Mouse (Mus musculus) bone marrow macrophage, adult 2 months (primary cell): ENCODE measurements at regions not wholly inside any gene's neighbourhood (a gene's known extent, or its start where the extent isn't known, plus 50 kb on each side); places are given as distances from the start of the nearest gene placed in this dataset.

ENCODE experiments used
- CTCF ChIP-seq: IDR thresholded peaks from 2 replicates; pipeline ENCODE4 v1.5.1; 2012; ENCODE audit warnings: low read depth, mild to moderate bottlenecking, low read length, moderate library complexity
- POLR2A ChIP-seq: IDR thresholded peaks from 2 replicates; pipeline ENCODE4 v1.6.1; 2012; ENCODE audit warnings: mild to moderate bottlenecking, low read depth, low read length, borderline replicate concordance

DNA sequence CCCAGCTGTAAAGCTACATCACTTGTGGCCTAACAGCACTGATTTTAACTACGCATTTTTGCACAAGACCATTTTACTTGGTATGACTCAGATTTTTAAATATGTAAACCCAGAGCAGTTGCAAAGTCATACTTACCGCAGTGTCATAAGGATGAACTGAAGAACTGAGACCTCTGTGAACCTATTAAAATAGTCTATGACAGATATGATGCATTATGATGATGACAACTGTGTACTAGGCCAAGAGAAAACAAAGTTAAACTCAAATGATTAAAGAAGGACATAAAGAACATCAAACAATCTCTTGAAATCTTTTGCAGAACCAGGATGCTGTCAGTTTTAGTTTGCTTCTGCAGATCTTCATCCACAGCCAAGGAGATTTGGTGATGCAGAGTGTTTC is 3483.3 kb upstream of the Gm7489 start:
- no peak for TF ChIP-seq CTCF
- no peak for TF ChIP-seq POLR2A
